Mouse (Mus musculus): Measurements from ENCODE around the gene Rab26. TPM values are rescaled to one million over a fixed set of nuclear protein-coding genes. Genes with fewer than 3 reads are reported as not detected.

Rab26 gene
- 5.2 and 6.6 TPM in 2 replicates for polyA plus RNA-seq (2015; fragmentation: Nextera tagmentation; extraction: Ambion mirVana)

DNA sequence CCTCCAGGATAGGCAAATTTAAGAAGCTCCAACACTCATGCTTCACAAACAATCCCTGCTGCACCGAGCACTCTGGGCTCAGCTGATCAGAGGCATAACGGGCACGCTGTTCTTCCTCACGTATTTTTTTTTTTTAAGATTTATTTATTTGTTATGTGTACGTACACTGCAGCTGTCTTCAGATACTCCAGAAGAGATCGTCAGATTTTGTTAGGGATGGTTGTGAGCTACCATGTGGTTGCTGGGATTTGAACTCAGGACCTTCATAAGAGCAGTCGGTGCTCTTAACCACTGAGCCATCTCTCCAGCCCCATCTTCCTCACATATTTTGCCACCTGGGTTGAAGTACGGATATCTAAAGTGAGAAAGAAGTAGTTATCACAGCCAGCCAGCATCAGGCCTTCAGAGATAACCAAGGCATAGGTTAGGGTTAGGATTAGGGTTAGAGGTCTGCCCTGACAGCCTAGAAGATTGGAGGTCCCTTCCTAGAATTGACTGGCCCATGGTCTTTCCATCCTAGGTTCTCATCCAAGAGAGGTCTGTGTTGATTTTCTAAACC is at the start of gene Rab26:
Gene Rab26 (minus strand): TSS at position 51 of the 559 bp plus-strand sequence.
- Histone ChIP-seq H3K27ac (ENCODE audit: low read length) (no peak within 1 kb of the TSS), H3K4me3 (ENCODE audit: low read length) (peak within 1 kb of the TSS; percentile 45), H3K4me2 (ENCODE audit: low read depth, low read length) (peak within 1 kb of the TSS; percentile 72), H3K36me3 (ENCODE audit: control insufficient read depth, insufficient read depth, low read length) (no peaks in the 10 kb centered on the region), H3K4me1 (ENCODE audit: control insufficient read depth, insufficient read depth, low read length) (peaks cover 31% of the 10 kb centered on the region), H3K9ac (ENCODE audit: low read depth, low read length) (peak within 1 kb of the TSS; percentile 61), H3K9me3 (ENCODE audit: control insufficient read depth, low read length) (no peaks in the 10 kb centered on the region), H3K27me3 (replicated peaks; ENCODE audit: control insufficient read depth, insufficient read depth, low read length) (no peaks in the 10 kb centered on the region)
- WGBS: 85% methylated on average over 8 of the region's 8 CpGs
- ATAC-seq: no peak

GRCm38 (mm10) chr17:24580287-24580686 is 46.3 kb upstream of the Rab26 start:
- peaks cover 33% of the 10 kb centered on the region for H3K36me3 ChIP-seq (ENCODE audit: control insufficient read depth, insufficient read depth, low read length)
- no peak overlapping the region for H3K4me3 ChIP-seq (ENCODE audit: low read length)
- H3K27me3 ChIP-seq (replicated peaks; ENCODE audit: control insufficient read depth, insufficient read depth, low read length): no peaks in the 10 kb centered on the region
- H3K4me2 ChIP-seq (ENCODE audit: low read depth, low read length): no peak overlapping the region
- H3K9ac ChIP-seq (ENCODE audit: low read depth, low read length): no peak overlapping the region
- no peaks in the 10 kb centered on the region for H3K4me1 ChIP-seq (ENCODE audit: control insufficient read depth, insufficient read depth, low read length)
- H3K27ac ChIP-seq (ENCODE audit: low read length): no peak overlapping the region
- ATAC-seq: no peak
- no peaks in the 10 kb centered on the region for H3K9me3 ChIP-seq (ENCODE audit: control insufficient read depth, low read length)
- WGBS: 92% methylated on average over 2 of the region's 2 CpGs

DNA sequence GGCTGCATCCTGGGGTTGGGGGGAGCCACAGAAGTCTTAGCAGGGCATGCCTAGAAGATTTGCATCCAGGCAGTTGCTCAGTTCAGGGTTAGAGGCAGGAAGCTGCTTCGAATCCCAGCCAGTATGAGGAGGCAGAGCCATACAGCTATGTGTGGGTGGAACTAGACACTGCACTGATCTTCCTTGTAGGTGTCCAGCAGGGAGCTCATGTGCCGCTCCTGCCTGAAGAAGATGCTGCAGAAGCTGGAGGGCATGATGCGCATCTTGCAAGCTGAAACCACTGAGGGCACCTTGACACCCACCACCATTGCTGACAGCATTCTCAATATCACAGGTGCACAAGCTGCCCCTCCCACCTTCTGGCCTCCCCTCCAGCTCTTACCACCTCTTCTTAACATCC is 45.5 kb upstream of the Rab26 start:
- Histone ChIP-seq H3K9me3 (ENCODE audit: control insufficient read depth, low read length) (no peaks in the 10 kb centered on the region), H3K27ac (ENCODE audit: low read length) (no peak overlapping the region)
- ATAC-seq: no peak

GRCm38 (mm10) chr17:24573811-24574210 is 39.8 kb upstream of the Rab26 start:
- H3K4me3 ChIP-seq (ENCODE audit: low read length): no peak overlapping the region
- ATAC-seq: no peak
- no peaks in the 10 kb centered on the region for H3K4me1 ChIP-seq (ENCODE audit: control insufficient read depth, insufficient read depth, low read length)
- no peak overlapping the region for H3K9ac ChIP-seq (ENCODE audit: low read depth, low read length)
- H3K27ac ChIP-seq (ENCODE audit: low read length): no peak overlapping the region
- 91% methylated on average over 9 of the region's 9 CpGs for WGBS
- H3K27me3 ChIP-seq (replicated peaks; ENCODE audit: control insufficient read depth, insufficient read depth, low read length): no peaks in the 10 kb centered on the region
- no peak overlapping the region for H3K4me2 ChIP-seq (ENCODE audit: low read depth, low read length)
- H3K36me3 ChIP-seq (ENCODE audit: control insufficient read depth, insufficient read depth, low read length): peaks cover 10% of the 10 kb centered on the region
- H3K9me3 ChIP-seq (ENCODE audit: control insufficient read depth, low read length): no peaks in the 10 kb centered on the region

More for the DNA sequence above, 45.5 kb upstream of the Rab26 start:
- Histone ChIP-seq H3K27me3 (replicated peaks; ENCODE audit: control insufficient read depth, insufficient read depth, low read length) (no peaks in the 10 kb centered on the region), H3K36me3 (ENCODE audit: control insufficient read depth, insufficient read depth, low read length) (peaks cover 33% of the 10 kb centered on the region), H3K9ac (ENCODE audit: low read depth, low read length) (no peak overlapping the region), H3K4me2 (ENCODE audit: low read depth, low read length) (no peak overlapping the region), H3K4me3 (ENCODE audit: low read length) (no peak overlapping the region), H3K4me1 (ENCODE audit: control insufficient read depth, insufficient read depth, low read length) (no peaks in the 10 kb centered on the region)
- WGBS: 99% methylated on average over 3 of the region's 3 CpGs

DNA sequence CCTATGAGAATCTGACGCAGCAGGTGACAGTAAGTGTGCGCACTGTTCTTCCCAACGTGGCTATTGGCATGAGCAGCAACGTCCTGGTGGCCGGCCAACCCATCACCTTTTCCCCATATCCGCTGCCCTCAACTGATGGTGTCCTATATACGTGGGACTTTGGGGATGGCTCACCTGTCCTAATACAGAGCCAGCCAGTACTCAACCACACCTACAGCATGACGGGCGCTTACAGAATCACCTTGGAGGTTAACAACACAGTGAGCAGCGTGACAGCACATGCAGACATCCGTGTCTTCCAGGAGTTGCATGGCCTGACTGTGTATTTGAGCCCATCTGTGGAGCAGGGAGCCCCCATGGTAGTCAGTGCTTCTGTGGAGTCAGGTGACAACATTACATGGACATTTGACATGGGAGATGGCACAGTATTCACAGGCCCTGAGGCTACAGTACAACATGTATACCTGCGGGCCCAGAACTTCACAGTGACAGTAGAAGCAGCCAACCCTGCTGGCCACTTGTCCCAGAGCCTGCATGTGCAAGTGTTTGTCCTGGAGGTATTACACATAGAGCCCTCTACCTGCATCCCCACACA is 38.7 kb upstream of the Rab26 start:
- H3K27ac ChIP-seq (ENCODE audit: low read length): no peak overlapping the region
- no peaks in the 10 kb centered on the region for H3K4me1 ChIP-seq (ENCODE audit: control insufficient read depth, insufficient read depth, low read length)
- H3K4me2 ChIP-seq (ENCODE audit: low read depth, low read length): no peak overlapping the region
- no peaks in the 10 kb centered on the region for H3K27me3 ChIP-seq (replicated peaks; ENCODE audit: control insufficient read depth, insufficient read depth, low read length)
- peaks cover 8% of the 10 kb centered on the region for H3K36me3 ChIP-seq (ENCODE audit: control insufficient read depth, insufficient read depth, low read length)
- no peak overlapping the region for H3K4me3 ChIP-seq (ENCODE audit: low read length)
- ATAC-seq: no peak
- no peaks in the 10 kb centered on the region for H3K9me3 ChIP-seq (ENCODE audit: control insufficient read depth, low read length)
- H3K9ac ChIP-seq (ENCODE audit: low read depth, low read length): no peak overlapping the region
- WGBS: 93% methylated on average over 12 of the region's 12 CpGs

GRCm38 (mm10) chr17:24569837-24570236 is 35.8 kb upstream of the Rab26 start:
- Histone ChIP-seq H3K9ac (ENCODE audit: low read depth, low read length) (no peak overlapping the region), H3K36me3 (ENCODE audit: control insufficient read depth, insufficient read depth, low read length) (peaks cover 2% of the 10 kb centered on the region; the same call in 1 of the 2 replicates), H3K4me2 (ENCODE audit: low read depth, low read length) (no peak overlapping the region), H3K4me3 (ENCODE audit: low read length) (no peak overlapping the region), H3K27me3 (replicated peaks; ENCODE audit: control insufficient read depth, insufficient read depth, low read length) (no peaks in the 10 kb centered on the region), H3K27ac (ENCODE audit: low read length) (no peak overlapping the region), H3K4me1 (ENCODE audit: control insufficient read depth, insufficient read depth, low read length) (peaks cover 16% of the 10 kb centered on the region), H3K9me3 (ENCODE audit: control insufficient read depth, low read length) (no peaks in the 10 kb centered on the region)
- no peak for ATAC-seq
- WGBS: 92% methylated on average over 4 of the region's 4 CpGs

DNA sequence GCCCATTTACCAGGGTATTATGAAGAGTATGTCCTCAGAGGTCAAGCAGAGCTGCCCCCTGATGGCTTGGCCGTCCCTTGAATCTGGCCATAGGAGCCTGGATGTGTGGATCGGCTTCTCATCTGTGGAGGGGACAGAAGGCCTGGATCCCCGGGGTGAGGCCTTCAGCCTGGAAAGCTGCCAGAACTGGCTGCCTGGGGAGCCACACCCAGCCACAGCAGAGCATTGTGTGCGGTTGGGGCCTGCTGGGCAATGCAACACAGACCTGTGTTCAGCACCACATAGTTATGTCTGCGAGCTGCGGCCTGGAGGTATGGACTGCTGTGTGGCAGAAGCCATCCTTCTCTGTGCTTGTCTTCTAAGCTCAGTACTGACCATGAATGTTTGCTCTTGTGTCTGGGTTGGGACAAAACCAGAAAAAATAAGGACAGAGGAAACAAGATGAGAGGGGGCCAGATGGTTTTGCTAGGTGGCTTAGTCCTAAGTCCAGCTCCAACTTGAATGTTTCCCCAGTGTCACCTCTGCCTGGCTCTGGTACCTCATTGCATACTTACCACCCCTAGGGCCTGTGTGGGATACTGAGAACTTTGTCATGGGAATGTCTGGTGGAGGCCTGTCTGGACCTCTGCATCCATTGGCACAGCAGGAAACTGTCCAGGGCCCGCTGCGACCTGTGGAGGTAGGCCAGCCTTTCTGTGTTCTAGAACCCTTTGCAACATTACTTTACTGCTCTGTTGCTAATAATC is 33.2 kb upstream of the Rab26 start:
- Histone ChIP-seq H3K27me3 (replicated peaks; ENCODE audit: control insufficient read depth, insufficient read depth, low read length) (no peaks in the 10 kb centered on the region), H3K4me3 (ENCODE audit: low read length) (no peak overlapping the region), H3K9ac (ENCODE audit: low read depth, low read length) (peak overlapping the region; percentile 30; the same call in 1 of the 2 replicates), H3K4me2 (ENCODE audit: low read depth, low read length) (no peak overlapping the region), H3K4me1 (ENCODE audit: control insufficient read depth, insufficient read depth, low read length) (peaks cover 16% of the 10 kb centered on the region), H3K9me3 (ENCODE audit: control insufficient read depth, low read length) (no peaks in the 10 kb centered on the region), H3K27ac (ENCODE audit: low read length) (peak overlapping the region; percentile 40), H3K36me3 (ENCODE audit: control insufficient read depth, insufficient read depth, low read length) (no peaks in the 10 kb centered on the region; the same call in 1 of the 2 replicates)
- 49% methylated on average over 8 of the region's 8 CpGs for WGBS
- peak; percentile 91 for ATAC-seq

DNA sequence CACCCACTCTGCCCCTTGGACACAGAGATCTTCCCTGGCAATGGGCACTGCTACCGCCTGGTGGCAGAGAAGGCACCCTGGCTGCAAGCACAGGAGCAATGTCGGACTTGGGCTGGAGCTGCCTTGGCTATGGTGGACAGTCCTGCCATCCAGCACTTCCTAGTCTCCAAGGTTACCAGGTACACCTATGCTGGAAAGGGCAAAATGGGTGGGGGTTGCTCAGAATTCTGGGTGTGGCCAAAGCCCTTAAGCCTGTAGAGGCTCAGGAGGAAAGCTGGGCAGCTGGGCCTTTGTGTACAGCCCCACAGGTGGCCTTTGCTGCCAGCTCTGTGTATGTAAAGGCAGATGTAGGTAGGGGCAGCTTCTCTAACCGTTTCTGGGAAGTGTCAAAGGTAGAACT is 31.8 kb upstream of the Rab26 start:
- Histone ChIP-seq H3K9ac (ENCODE audit: low read depth, low read length) (no peak overlapping the region), H3K4me1 (ENCODE audit: control insufficient read depth, insufficient read depth, low read length) (peaks cover 16% of the 10 kb centered on the region), H3K4me3 (ENCODE audit: low read length) (no peak overlapping the region), H3K27me3 (replicated peaks; ENCODE audit: control insufficient read depth, insufficient read depth, low read length) (no peaks in the 10 kb centered on the region), H3K36me3 (ENCODE audit: control insufficient read depth, insufficient read depth, low read length) (no peaks in the 10 kb centered on the region), H3K9me3 (ENCODE audit: control insufficient read depth, low read length) (no peaks in the 10 kb centered on the region), H3K4me2 (ENCODE audit: low read depth, low read length) (no peak overlapping the region), H3K27ac (ENCODE audit: low read length) (no peak overlapping the region)
- 0 out of 2 replicates have a peak, but pooled peaks have one; percentile 12 for ATAC-seq
- WGBS: 79% methylated on average over 3 of the region's 3 CpGs

DNA sequence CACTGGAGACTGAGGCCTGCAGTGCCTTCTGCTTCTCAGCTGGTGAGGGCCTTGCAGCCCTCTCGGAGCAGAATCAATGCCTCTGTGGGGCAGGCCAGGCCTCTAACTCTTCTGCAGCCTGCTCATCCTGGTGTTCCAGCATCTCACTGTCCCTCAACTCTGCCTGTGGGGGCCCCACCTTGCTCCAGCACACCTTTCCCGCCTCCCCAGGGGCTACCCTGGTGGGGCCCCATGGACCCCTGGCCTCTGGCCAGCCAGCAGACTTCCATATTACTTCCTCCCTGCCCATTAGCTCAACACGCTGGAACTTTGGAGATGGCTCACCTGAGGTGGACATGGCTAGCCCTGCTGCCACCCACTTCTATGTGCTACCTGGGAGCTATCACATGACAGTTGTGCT is 31.1 kb upstream of the Rab26 start:
- Histone ChIP-seq H3K27ac (ENCODE audit: low read length) (no peak overlapping the region), H3K4me3 (ENCODE audit: low read length) (no peak overlapping the region), H3K9ac (ENCODE audit: low read depth, low read length) (no peak overlapping the region), H3K36me3 (ENCODE audit: control insufficient read depth, insufficient read depth, low read length) (no peaks in the 10 kb centered on the region), H3K9me3 (ENCODE audit: control insufficient read depth, low read length) (no peaks in the 10 kb centered on the region), H3K4me2 (ENCODE audit: low read depth, low read length) (no peak overlapping the region), H3K4me1 (ENCODE audit: control insufficient read depth, insufficient read depth, low read length) (peaks cover 16% of the 10 kb centered on the region), H3K27me3 (replicated peaks; ENCODE audit: control insufficient read depth, insufficient read depth, low read length) (no peaks in the 10 kb centered on the region)
- 75% methylated on average over 3 of the region's 3 CpGs for WGBS
- ATAC-seq: no peak
